In the genomic region with DNA sequence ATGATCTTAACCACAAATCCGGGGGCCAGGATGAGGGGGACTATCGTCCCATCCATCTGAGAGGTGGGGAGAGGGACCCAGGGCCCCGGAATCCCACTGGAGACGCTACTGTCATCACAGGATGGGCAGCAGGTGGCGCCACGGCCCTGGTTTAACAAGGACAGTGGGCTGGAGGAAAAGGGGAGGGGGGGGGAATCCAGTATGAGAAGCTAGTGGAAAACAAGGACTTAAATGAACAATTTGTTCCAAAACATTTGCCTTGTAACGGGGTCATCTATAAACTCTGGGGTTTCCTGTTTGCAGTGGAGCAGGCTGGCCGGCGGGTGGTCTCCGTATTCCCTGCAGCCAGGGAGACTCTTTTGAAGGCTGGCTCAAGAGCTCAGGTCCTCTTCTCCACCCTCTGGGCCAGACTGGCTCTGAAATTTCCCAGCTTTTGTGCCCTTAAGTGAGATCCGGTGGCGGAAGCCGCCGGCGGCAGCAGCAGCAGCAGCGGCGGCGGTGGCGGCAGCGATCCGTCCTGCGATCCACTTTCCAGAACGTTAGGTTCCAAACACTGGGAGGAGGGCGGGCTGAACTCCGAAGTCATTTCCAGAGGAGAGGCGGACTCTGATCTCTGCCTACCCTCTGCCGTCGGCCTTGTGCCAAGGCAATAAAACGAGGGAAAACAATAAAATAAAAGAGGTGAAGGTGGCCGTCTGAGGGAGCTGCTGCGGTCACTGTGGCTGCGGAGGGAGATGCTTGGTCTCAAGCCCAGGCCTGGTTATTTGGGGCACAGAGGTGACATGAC, we compare ENCODE assay signal across 8 mouse cellular contexts.
DNase-seq lines count a peak whose midpoint lies in the region; ATAC-seq and TF ChIP-seq lines count a peak whose summit lies in the region.

No protein-coding gene starts in this region.

- no peaks in the 10 kb centered on the region for H3K36me3 ChIP-seq in embryonic facial prominence, embryonic 15.5 days
- H3K36me3 ChIP-seq in heart, embryonic 12.5 days: no peaks in the 10 kb centered on the region
- no peaks in the 10 kb centered on the region for H3K36me3 ChIP-seq in kidney, embryonic 16.5 days (ENCODE audit: insufficient read depth, low read length)
- H3K36me3 ChIP-seq in midbrain, postnatal 0 days (ENCODE audit: insufficient read depth, low read length): no peaks in the 10 kb centered on the region
- H3K36me3 ChIP-seq in stomach, embryonic 15.5 days: no peaks in the 10 kb centered on the region

- peak overlapping the region; percentile 54 for H3K9ac ChIP-seq in embryonic facial prominence, embryonic 15.5 days
- H3K9ac ChIP-seq in heart, embryonic 12.5 days: peak overlapping the region; percentile 83
- H3K9ac ChIP-seq in kidney, embryonic 16.5 days (replicated peaks; ENCODE audit: low read length): peak overlapping the region; percentile 67
- H3K9ac ChIP-seq in midbrain, postnatal 0 days (replicated peaks; ENCODE audit: low read length, poor library complexity, severe bottlenecking): peak overlapping the region; percentile 42; the same call in 1 of the 2 replicates
- H3K9ac ChIP-seq in stomach, embryonic 15.5 days: peak overlapping the region; percentile 37; the same call in 1 of the 2 replicates

- no peaks in the 10 kb centered on the region for H3K9me3 ChIP-seq in embryonic facial prominence, embryonic 15.5 days (replicated peaks)
- H3K9me3 ChIP-seq in heart, embryonic 12.5 days (replicated peaks): 0 out of 2 replicates have a peak, but pooled peaks cover 6% of the 10 kb centered on the region
- no peaks in the 10 kb centered on the region for H3K9me3 ChIP-seq in kidney, embryonic 16.5 days (ENCODE audit: low read length)
- no peaks in the 10 kb centered on the region for H3K9me3 ChIP-seq in midbrain, postnatal 0 days (ENCODE audit: low read length)
- H3K9me3 ChIP-seq in stomach, embryonic 15.5 days: no peaks in the 10 kb centered on the region

- no peak for DNase-seq in cerebellum, adult 9-11 months
- DNase-seq in liver: peak; percentile 77
- DNase-seq in midbrain, postnatal 0 days (ENCODE audit: low spot score): peak; percentile 94

- 1% methylated on average over 32 of the region's 32 CpGs for WGBS in embryonic facial prominence, embryonic 15.5 days
- under 1% methylated on average over 32 of the region's 32 CpGs for WGBS in heart, embryonic 12.5 days
- WGBS in kidney, embryonic 16.5 days: under 1% methylated on average over 32 of the region's 32 CpGs
- 1% methylated on average over 32 of the region's 32 CpGs for WGBS in midbrain, postnatal 0 days
- WGBS in stomach, embryonic 15.5 days: 1% methylated on average over 32 of the region's 32 CpGs

- peak overlapping the region; percentile 84 for H3K27ac ChIP-seq in embryonic facial prominence, embryonic 15.5 days (replicated peaks)
- H3K27ac ChIP-seq in heart, embryonic 12.5 days (ENCODE audit: poor library complexity, severe bottlenecking): peak overlapping the region; percentile 71
- H3K27ac ChIP-seq in kidney, embryonic 16.5 days (ENCODE audit: low read length): peak overlapping the region; percentile 91
- no peak overlapping the region for H3K27ac ChIP-seq in midbrain, postnatal 0 days (ENCODE audit: low read depth, low read length)
- H3K27ac ChIP-seq in stomach, embryonic 15.5 days: peak overlapping the region; percentile 83

- H3K4me3 ChIP-seq in embryonic facial prominence, embryonic 15.5 days (replicated peaks): peak overlapping the region; percentile 45
- H3K4me3 ChIP-seq in heart, embryonic 12.5 days: peak overlapping the region; percentile 56
- H3K4me3 ChIP-seq in kidney, embryonic 16.5 days (ENCODE audit: low read length): peak overlapping the region; percentile 43
- H3K4me3 ChIP-seq in midbrain, postnatal 0 days (ENCODE audit: low read depth, low read length): peak overlapping the region; percentile 31
- H3K4me3 ChIP-seq in stomach, embryonic 15.5 days (replicated peaks): peak overlapping the region; percentile 43

- H3K4me1 ChIP-seq in embryonic facial prominence, embryonic 15.5 days: peaks cover 30% of the 10 kb centered on the region
- peaks cover 22% of the 10 kb centered on the region for H3K4me1 ChIP-seq in heart, embryonic 12.5 days (replicated peaks)
- peaks cover 26% of the 10 kb centered on the region for H3K4me1 ChIP-seq in kidney, embryonic 16.5 days (ENCODE audit: insufficient read depth, low read length)
- H3K4me1 ChIP-seq in midbrain, postnatal 0 days (ENCODE audit: insufficient read depth, low read length): no peaks in the 10 kb centered on the region
- peaks cover 26% of the 10 kb centered on the region for H3K4me1 ChIP-seq in stomach, embryonic 15.5 days

- ATAC-seq in cerebellum, adult (ENCODE audit: insufficient number of reproducible peaks, low FRiP score, low TSS enrichment): peak; percentile 52; the same call in 1 of the 2 replicates
- peak; percentile 65; the same call in 1 of the 2 replicates for ATAC-seq in embryonic facial prominence, embryonic 15.5 days (ENCODE audit: insufficient number of reproducible peaks, low FRiP score, low TSS enrichment, low read depth)
- ATAC-seq in heart, embryonic 12.5 days (ENCODE audit: insufficient number of reproducible peaks, low FRiP score): peak; percentile 49; the same call in 1 of the 2 replicates
- ATAC-seq in kidney, embryonic 16.5 days (ENCODE audit: low FRiP score, low TSS enrichment): peak; percentile 87
- peak; percentile 69; the same call in 1 of the 2 replicates for ATAC-seq in midbrain, postnatal 0 days (ENCODE audit: low FRiP score)
- peak; percentile 49; the same call in 1 of the 2 replicates for ATAC-seq in stomach, embryonic 15.5 days (ENCODE audit: insufficient read depth, low FRiP score, low read depth)

- TF ChIP-seq CTCF in midbrain, postnatal 0 days (IDR thresholded peaks at IDR 0.05): peak; percentile 92

- peak overlapping the region; percentile 87 for H3K4me2 ChIP-seq in embryonic facial prominence, embryonic 15.5 days (replicated peaks)
- peak overlapping the region; percentile 97 for H3K4me2 ChIP-seq in heart, embryonic 12.5 days
- H3K4me2 ChIP-seq in kidney, embryonic 16.5 days (replicated peaks; ENCODE audit: low read depth, low read length): peak overlapping the region; percentile 83
- H3K4me2 ChIP-seq in midbrain, postnatal 0 days (ENCODE audit: low read depth, low read length, poor library complexity, severe bottlenecking): peak overlapping the region; percentile 64
- peak overlapping the region; percentile 93 for H3K4me2 ChIP-seq in stomach, embryonic 15.5 days

- H3K27me3 ChIP-seq in embryonic facial prominence, embryonic 15.5 days: no peaks in the 10 kb centered on the region
- peaks cover 23% of the 10 kb centered on the region for H3K27me3 ChIP-seq in heart, embryonic 12.5 days (replicated peaks)
- peaks cover 22% of the 10 kb centered on the region; the same call in 1 of the 2 replicates for H3K27me3 ChIP-seq in kidney, embryonic 16.5 days (ENCODE audit: insufficient read depth, low read length)
- H3K27me3 ChIP-seq in midbrain, postnatal 0 days (ENCODE audit: insufficient read depth, low read length): no peaks in the 10 kb centered on the region
- H3K27me3 ChIP-seq in stomach, embryonic 15.5 days (replicated peaks): peaks cover 4% of the 10 kb centered on the region; the same call in 1 of the 2 replicates
